Mouse (Mus musculus) thymus, adult 2 months (tissue): ENCODE measurements around the gene Ankrd34a. TPM values are rescaled to one million over a fixed set of nuclear protein-coding genes. Genes with fewer than 3 reads are reported as not detected.
A peak's percentile ranks its signal among the peaks of the same experiment; 100 is the strongest.

ENCODE experiments used
- DNase-seq: peaks from one replicate; pipeline ENCODE4 v3.0.0; 2021
- H3K27ac ChIP-seq: fragments of 200-500 bp; 2 replicates; pipeline ENCODE4 v1.5.1; 2012; ENCODE audit warnings: low read length, control low read depth; ENCODE audit not compliant: control insufficient read depth, insufficient read depth
- H3K27me3 ChIP-seq: fragments of 200-500 bp; 2 replicates; pipeline ENCODE4 v1.6.1; 2012; ENCODE audit warnings: mild to moderate bottlenecking, low read length, moderate library complexity, mixed read lengths; ENCODE audit not compliant: control insufficient read depth, insufficient read depth
- H3K36me3 ChIP-seq: fragments of 200-500 bp; 2 replicates; pipeline ENCODE4 v1.6.1; 2012; ENCODE audit warnings: mild to moderate bottlenecking, low read length, moderate library complexity; ENCODE audit not compliant: control insufficient read depth, insufficient read depth
- H3K4me1 ChIP-seq: fragments of 200-500 bp; replicated peaks from 2 replicates; pipeline ENCODE4 v1.6.1; 2012; ENCODE audit warnings: low read length; ENCODE audit not compliant: control insufficient read depth, insufficient read depth
- H3K4me3 ChIP-seq: fragments of 200-500 bp; 2 replicates; pipeline ENCODE4 v1.5.1; 2012; ENCODE audit warnings: mild to moderate bottlenecking, low read length, control low read depth, moderate library complexity; ENCODE audit not compliant: control insufficient read depth, insufficient read depth
- CTCF ChIP-seq: fragments of 200-500 bp; IDR thresholded peaks from 2 replicates; pipeline ENCODE4 v1.5.1; 2012; ENCODE audit warnings: mild to moderate bottlenecking, control low read depth, low read length, moderate library complexity, borderline replicate concordance; ENCODE audit not compliant: control insufficient read depth, poor library complexity, insufficient read depth; ENCODE audit errors: extremely low read depth
- POLR2A ChIP-seq: fragments of 200-500 bp; IDR thresholded peaks from 2 replicates; pipeline ENCODE4 v1.6.1; 2012; ENCODE audit warnings: mild to moderate bottlenecking, low read length, control low read depth, moderate library complexity; ENCODE audit not compliant: control insufficient read depth, poor library complexity, insufficient read depth; ENCODE audit errors: extremely low read depth
- WGBS: fragments of 180-500 bp; shearing (Covaris S2); methylation state at CpG from one replicate; pipeline ENCODE4 v1.1.7; 2018; 5-methylcytosine and 5-hydroxymethylcytosine counted together
- polyA plus RNA-seq: library from polyadenylated mRNA; depleted of rRNA; stranded (reverse); fragments of >200 nt; gene quantifications from 2 replicates; pipeline ENCODE4 v1.2.3, GENCODE M21; 2012

Ankrd34a gene
- polyA plus RNA-seq, 1 experiment, result 0.49 TPM

GRCm38 (mm10) chr3:96573611-96574511 is 22.6 kb upstream of the Ankrd34a start:
- TF ChIP-seq POLR2A (no peak), CTCF (no peak)
- peaks cover 48% of the 10 kb centered on the region for H3K4me1 ChIP-seq
- no peak overlapping the region for H3K27ac ChIP-seq

GRCm38 (mm10) chr3:96575272-96575984 is 21.0 kb upstream of the Ankrd34a start:
- Histone ChIP-seq H3K27me3 (no peaks in the 10 kb centered on the region), H3K4me1 (peaks cover 55% of the 10 kb centered on the region), H3K4me3 (no peak overlapping the region), H3K27ac (no peak overlapping the region), H3K36me3 (no peaks in the 10 kb centered on the region)
- 92% methylated on average over 8 of the region's 8 CpGs for WGBS
- DNase-seq, result no peak
- TF ChIP-seq POLR2A (no peak), CTCF (no peak)

More at GRCm38 (mm10) chr3:96573611-96574511, 22.6 kb upstream of the Ankrd34a start:
- H3K36me3 ChIP-seq, result no peaks in the 10 kb centered on the region
- DNase-seq, result no peak
- no peaks in the 10 kb centered on the region for H3K27me3 ChIP-seq
- WGBS, result 94% methylated on average over 19 of the region's 19 CpGs
- no peak overlapping the region for H3K4me3 ChIP-seq

GRCm38 (mm10) chr3:96576005-96576658 is 20.3 kb upstream of the Ankrd34a start:
- WGBS, result 32% methylated on average over 14 of the region's 14 CpGs
- Histone ChIP-seq H3K4me1 (peaks cover 48% of the 10 kb centered on the region), H3K36me3 (no peaks in the 10 kb centered on the region), H3K27me3 (no peaks in the 10 kb centered on the region), H3K4me3 (peak overlapping the region; percentile 26), H3K27ac (peak overlapping the region; percentile 57; the same call in 1 of the 2 replicates)
- DNase-seq, result no peak
- TF ChIP-seq CTCF (no peak), POLR2A (no peak)

- 33% methylated on average over 17 of the region's 17 CpGs for WGBS
- Histone ChIP-seq H3K4me1 (peaks cover 40% of the 10 kb centered on the region), H3K36me3 (no peaks in the 10 kb centered on the region), H3K27me3 (no peaks in the 10 kb centered on the region), H3K4me3 (peak within 1 kb of the TSS; percentile 26), H3K27ac (peak within 1 kb of the TSS; percentile 57; the same call in 1 of the 2 replicates)
- DNase-seq, result peak; percentile 83
- no peak for TF ChIP-seq CTCF
- 0 out of 2 replicates have a peak, but pooled peaks have one; percentile 25 for TF ChIP-seq POLR2A
These were observed 19.5 kb upstream of the Ankrd34a start, which contains the start of gene Gm16253 for GRCm38 (mm10) chr3:96576690-96577541. Gene Gm16253 (plus strand): TSS chr3:96576984.

- WGBS, result 78% methylated on average over 4 of the region's 4 CpGs
- no peak for DNase-seq
- Histone ChIP-seq H3K36me3 (no peaks in the 10 kb centered on the region), H3K4me3 (no peak overlapping the region), H3K4me1 (peaks cover 37% of the 10 kb centered on the region), H3K27me3 (no peaks in the 10 kb centered on the region), H3K27ac (no peak overlapping the region)
- TF ChIP-seq CTCF (no peak), POLR2A (no peak)
These were observed 18.9 kb upstream of the Ankrd34a start for GRCm38 (mm10) chr3:96577566-96577965.
